ENCODE assay signal across 8 mouse cellular contexts in genomic region chr11:120188481-120189441, GRCm38 (mm10). TPM values are rescaled to one million over a fixed set of nuclear protein-coding genes. Genes with fewer than 3 reads are reported as not detected.
A peak's percentile ranks its signal among the peaks of the same experiment; 100 is the strongest.
DNase-seq lines count a peak whose midpoint lies in the region; ATAC-seq and TF ChIP-seq lines count a peak whose summit lies in the region.

No protein-coding gene starts in this region.

- H3K9ac ChIP-seq in embryonic facial prominence, embryonic 12.5 days, result peak overlapping the region; percentile 96
- peak overlapping the region; percentile 88 for H3K9ac ChIP-seq in heart, embryonic 11.5 days (ENCODE audit: low read depth, low read length)

- no peaks in the 10 kb centered on the region for H3K9me3 ChIP-seq in embryonic facial prominence, embryonic 12.5 days
- no peaks in the 10 kb centered on the region for H3K9me3 ChIP-seq in heart, embryonic 11.5 days (replicated peaks; ENCODE audit: control insufficient read depth, low read length)

- DNase-seq in adrenal gland, adult 18-20 months (ENCODE audit: low spot score in 2 of 2), result peak; percentile 53 to 67
- DNase-seq in kidney, adult 2 months, result peak; percentile 78
- DNase-seq in lung, adult 18-20 months, result peak; percentile 67 to 69

- H3K36me3 ChIP-seq in embryonic facial prominence, embryonic 12.5 days, result no peaks in the 10 kb centered on the region
- H3K36me3 ChIP-seq in heart, embryonic 11.5 days (ENCODE audit: control insufficient read depth, insufficient read depth, low read length), result no peaks in the 10 kb centered on the region
- no peaks in the 10 kb centered on the region for H3K36me3 ChIP-seq in kidney, adult 2 months (ENCODE audit: control insufficient read depth, insufficient read depth, low read length)

- H3K4me1 ChIP-seq in embryonic facial prominence, embryonic 12.5 days, result peaks cover 45% of the 10 kb centered on the region
- peaks cover 39% of the 10 kb centered on the region for H3K4me1 ChIP-seq in heart, embryonic 11.5 days (ENCODE audit: control insufficient read depth, insufficient read depth, low read length)
- peaks cover 11% of the 10 kb centered on the region for H3K4me1 ChIP-seq in kidney, adult 2 months (ENCODE audit: control insufficient read depth, insufficient read depth, low read length)
- H3K4me1 ChIP-seq in olfactory bulb, adult 2 months (ENCODE audit: control insufficient read depth, insufficient read depth, low read length), result peaks cover 36% of the 10 kb centered on the region

- no peak for TF ChIP-seq CTCF in kidney, adult 2 months (conservative IDR thresholded peaks at IDR 0.05; ENCODE audit: insufficient read depth, insufficient read length, low read depth, low read length)
- TF ChIP-seq CTCF in olfactory bulb, adult 2 months (IDR thresholded peaks at IDR 0.05; ENCODE audit: insufficient read depth, low read depth, low read length), result no peak

- no peak for TF ChIP-seq POLR2A in kidney, adult 2 months (IDR thresholded peaks at IDR 0.05; ENCODE audit: low read depth, low read length)
- TF ChIP-seq POLR2A in olfactory bulb, adult 2 months (IDR thresholded peaks at IDR 0.05; ENCODE audit: insufficient read depth, low read depth, low read length), result no peak

- no peaks in the 10 kb centered on the region for H3K27me3 ChIP-seq in embryonic facial prominence, embryonic 12.5 days
- no peaks in the 10 kb centered on the region for H3K27me3 ChIP-seq in heart, embryonic 11.5 days (ENCODE audit: control insufficient read depth, insufficient read depth, low read length)
- no peaks in the 10 kb centered on the region for H3K27me3 ChIP-seq in kidney, adult 2 months (replicated peaks; ENCODE audit: control insufficient read depth, insufficient read depth, low read length)

- peak overlapping the region; percentile 97 for H3K27ac ChIP-seq in embryonic facial prominence, embryonic 12.5 days
- H3K27ac ChIP-seq in heart, embryonic 11.5 days (ENCODE audit: low read depth, low read length), result peak overlapping the region; percentile 98
- peak overlapping the region; percentile 91 for H3K27ac ChIP-seq in kidney, adult 2 months (ENCODE audit: insufficient read depth, low read depth, low read length)
- H3K27ac ChIP-seq in olfactory bulb, adult 2 months (ENCODE audit: insufficient read depth, low read depth, low read length), result peak overlapping the region; percentile 77

- H3K4me3 ChIP-seq in embryonic facial prominence, embryonic 12.5 days, result peak overlapping the region; percentile 67
- peak overlapping the region; percentile 85 for H3K4me3 ChIP-seq in heart, embryonic 11.5 days (ENCODE audit: low read depth, low read length)
- peak overlapping the region; percentile 59 for H3K4me3 ChIP-seq in kidney, adult 2 months (ENCODE audit: insufficient read depth, low read depth, low read length)
- H3K4me3 ChIP-seq in olfactory bulb, adult 2 months (ENCODE audit: insufficient read depth, low read depth, low read length), result peak overlapping the region; percentile 63

- ATAC-seq in CD4-positive, CD25-positive, alpha-beta regulatory T cell, adult 4 months, result peak; percentile 10
- ATAC-seq in embryonic facial prominence, embryonic 12.5 days (ENCODE audit: insufficient number of reproducible peaks, insufficient read depth, low FRiP score, low TSS enrichment), result no peak
- ATAC-seq in heart, embryonic 11.5 days (replicated peaks; ENCODE audit: insufficient number of reproducible peaks, low FRiP score, low TSS enrichment), result no peak
- ATAC-seq in erythroid progenitor cell, adult 5-6 weeks (replicated peaks; ENCODE audit: low FRiP score, poor library complexity, severe bottlenecking), result no peak

- H3K4me2 ChIP-seq in embryonic facial prominence, embryonic 12.5 days (replicated peaks), result peak overlapping the region; percentile 96
- peak overlapping the region; percentile 96 for H3K4me2 ChIP-seq in heart, embryonic 11.5 days

- under 1% methylated on average over 41 of the region's 41 CpGs for WGBS in embryonic facial prominence, embryonic 12.5 days
- WGBS in heart, embryonic 11.5 days (ENCODE audit: insufficient replicate concordance), result 0% methylated on average over 41 of the region's 41 CpGs
- WGBS in kidney, adult 2 months, result under 1% methylated on average over 41 of the region's 41 CpGs
- WGBS in olfactory bulb, adult 2 months, result under 1% methylated on average over 41 of the region's 41 CpGs

RNA-seq across cellular contexts. Expression of gene Slc38a10, which starts 37.6 kb away (rescaled TPM):
- 10 to 100 TPM; 34.8 to 49.2 TPM for polyA plus RNA-seq in CD4-positive, CD25-positive, alpha-beta regulatory T cell, adult 4 months (2017; shearing (Covaris generic))
- 100 to 1,000 TPM; 147 to 177 TPM for total RNA-seq in adrenal gland, adult 18-20 months (2021)
- polyA plus RNA-seq in embryonic facial prominence, embryonic 12.5 days (2016; fragmentation: Nextera tagmentation; extraction: Ambion mirVana), result 95.0 and 99.5 TPM in 2 replicates
- polyA plus RNA-seq in heart, embryonic 11.5 days (2014; fragmentation: Nextera tagmentation; extraction: Ambion mirVana), result 57.5 and 72.0 TPM in 2 replicates
- 151 and 178 TPM in 2 replicates for polyA plus RNA-seq in kidney, adult 2 months (2012; rRNA removed)
- 77.6 TPM in 1 of 2 replicates, not detected in the other for polyA plus RNA-seq in olfactory bulb, adult 2 months (2012; ENCODE audit: insufficient read depth, insufficient read length, low replicate concordance, missing spikeins)
- 14.8 and 17.2 TPM in 2 replicates for total RNA-seq in erythroid progenitor cell, adult 5-6 weeks (2015; ENCODE audit: low replicate concordance)
- 17.1 and 46.0 TPM in 2 replicates for total RNA-seq in erythroid progenitor cell, adult 5-6 weeks (2017; ENCODE audit: low replicate concordance)

RNA-seq across cellular contexts. Expression of gene Bahcc1, which starts 44.0 kb away (rescaled TPM):
- polyA plus RNA-seq in CD4-positive, CD25-positive, alpha-beta regulatory T cell, adult 4 months (2017; shearing (Covaris generic)), result not detected
- 1 to 10 TPM; 7.8 to 8.9 TPM for total RNA-seq in adrenal gland, adult 18-20 months (2021)
- polyA plus RNA-seq in embryonic facial prominence, embryonic 12.5 days (2016; fragmentation: Nextera tagmentation; extraction: Ambion mirVana), result 16.8 and 18.8 TPM in 2 replicates
- polyA plus RNA-seq in heart, embryonic 11.5 days (2014; fragmentation: Nextera tagmentation; extraction: Ambion mirVana), result 7.0 and 9.1 TPM in 2 replicates
- polyA plus RNA-seq in kidney, adult 2 months (2012; rRNA removed), result 8.0 and 9.2 TPM in 2 replicates
- polyA plus RNA-seq in olfactory bulb, adult 2 months (2012; ENCODE audit: insufficient read depth, insufficient read length, low replicate concordance, missing spikeins), result not detected in 2 replicates
- 2.5 and 2.9 TPM in 2 replicates for total RNA-seq in erythroid progenitor cell, adult 5-6 weeks (2015; ENCODE audit: low replicate concordance)
- 1.4 TPM in 2 replicates for total RNA-seq in erythroid progenitor cell, adult 5-6 weeks (2017; ENCODE audit: low replicate concordance)
